Mouse (Mus musculus): ENCODE measurements around the gene Sec24d. TPM values are rescaled to one million over a fixed set of nuclear protein-coding genes. Genes with fewer than 3 reads are reported as not detected.
"Not testable (repeated sequence)": the region's sequence is repeated elsewhere in the genome, so short reads cannot be mapped to it uniquely, and the experiment has no call there.

Gene Sec24d
- polyA plus RNA-seq, 1 experiment from 2014 or later = 16.1 TPM

GRCm38 (mm10) chr3:123369161-123369560 is 101.9 kb downstream of the Sec24d start:
- WGBS = 95% methylated on average over 12 of the region's 12 CpGs
- peak; percentile 37; the same call in 1 of the 2 replicates for ATAC-seq (ENCODE audit: low FRiP score)

GRCm38 (mm10) chr3:123370927-123371326 is 103.7 kb downstream of the Sec24d start:
- no peak overlapping the region for H3K9ac ChIP-seq
- H3K27ac ChIP-seq = no peak overlapping the region
- H3K4me1 ChIP-seq (replicated peaks; ENCODE audit: control insufficient read depth, insufficient read depth, low read length) = no peaks in the 10 kb centered on the region
- no peak overlapping the region for H3K4me2 ChIP-seq (replicated peaks)
- no peak overlapping the region for H3K4me3 ChIP-seq (replicated peaks; ENCODE audit: low read length)
- DNase-seq (ENCODE audit: low spot score) = no peak
- H3K27me3 ChIP-seq (ENCODE audit: control insufficient read depth, insufficient read depth, low read length) = no peaks in the 10 kb centered on the region
- peaks cover 51% of the 10 kb centered on the region for H3K36me3 ChIP-seq (replicated peaks; ENCODE audit: control insufficient read depth, insufficient read depth)
- WGBS = 97% methylated on average over 5 of the region's 5 CpGs
- ATAC-seq (ENCODE audit: low FRiP score) = no peak
- no peaks in the 10 kb centered on the region for H3K9me3 ChIP-seq (ENCODE audit: control insufficient read depth, low read length)

More at GRCm38 (mm10) chr3:123369161-123369560, 101.9 kb downstream of the Sec24d start:
- DNase-seq (ENCODE audit: low spot score) = no peak
- Histone ChIP-seq H3K9ac (no peak overlapping the region), H3K36me3 (replicated peaks; ENCODE audit: control insufficient read depth, insufficient read depth) (peaks cover 42% of the 10 kb centered on the region), H3K27ac (no peak overlapping the region), H3K4me3 (replicated peaks; ENCODE audit: low read length) (no peak overlapping the region), H3K4me2 (replicated peaks) (no peak overlapping the region), H3K9me3 (ENCODE audit: control insufficient read depth, low read length) (no peaks in the 10 kb centered on the region), H3K27me3 (ENCODE audit: control insufficient read depth, insufficient read depth, low read length) (no peaks in the 10 kb centered on the region), H3K4me1 (replicated peaks; ENCODE audit: control insufficient read depth, insufficient read depth, low read length) (no peaks in the 10 kb centered on the region)

- Histone ChIP-seq H3K36me3 (replicated peaks; ENCODE audit: control insufficient read depth, insufficient read depth) (peaks cover 53% of the 10 kb centered on the region), H3K27ac (no peak overlapping the region), H3K4me1 (replicated peaks; ENCODE audit: control insufficient read depth, insufficient read depth, low read length) (no peaks in the 10 kb centered on the region), H3K9me3 (ENCODE audit: control insufficient read depth, low read length) (no peaks in the 10 kb centered on the region), H3K27me3 (ENCODE audit: control insufficient read depth, insufficient read depth, low read length) (no peaks in the 10 kb centered on the region), H3K9ac (no peak overlapping the region), H3K4me3 (replicated peaks; ENCODE audit: low read length) (no peak overlapping the region), H3K4me2 (replicated peaks) (no peak overlapping the region)
- peak; percentile 83 for ATAC-seq (ENCODE audit: low FRiP score)
- 37% methylated on average over 11 of the region's 11 CpGs for whole genome bisulfite sequencing
- peak; percentile 77 for DNase-seq (ENCODE audit: low spot score)
Measured at GRCm38 (mm10) chr3:123371766-123372535, 104.7 kb downstream of the Sec24d start.

- H3K4me2 ChIP-seq (replicated peaks) = no peak overlapping the region
- ATAC-seq (ENCODE audit: low FRiP score) (no peak), DNase-seq (ENCODE audit: low spot score) (no peak)
- no peaks in the 10 kb centered on the region for H3K27me3 ChIP-seq (ENCODE audit: control insufficient read depth, insufficient read depth, low read length)
- no peak overlapping the region for H3K9ac ChIP-seq
- H3K36me3 ChIP-seq (replicated peaks; ENCODE audit: control insufficient read depth, insufficient read depth) = peaks cover 39% of the 10 kb centered on the region
- WGBS = 97% methylated on average over 3 of the region's 3 CpGs
- no peaks in the 10 kb centered on the region for H3K9me3 ChIP-seq (ENCODE audit: control insufficient read depth, low read length)
- no peak overlapping the region for H3K27ac ChIP-seq
- H3K4me3 ChIP-seq (replicated peaks; ENCODE audit: low read length) = no peak overlapping the region
- no peaks in the 10 kb centered on the region for H3K4me1 ChIP-seq (replicated peaks; ENCODE audit: control insufficient read depth, insufficient read depth, low read length)
Measured at GRCm38 (mm10) chr3:123376562-123376961, 109.3 kb downstream of the Sec24d start.

- Histone ChIP-seq H3K4me2 (replicated peaks) (peak overlapping the region; percentile 76), H3K9me3 (ENCODE audit: control insufficient read depth, low read length) (no peaks in the 10 kb centered on the region), H3K9ac (no peak overlapping the region; the same call in 1 of the 2 replicates), H3K4me3 (replicated peaks; ENCODE audit: low read length) (peak overlapping the region; percentile 56; the same call in 1 of the 2 replicates), H3K27me3 (ENCODE audit: control insufficient read depth, insufficient read depth, low read length) (no peaks in the 10 kb centered on the region), H3K36me3 (replicated peaks; ENCODE audit: control insufficient read depth, insufficient read depth) (peaks cover 6% of the 10 kb centered on the region), H3K4me1 (replicated peaks; ENCODE audit: control insufficient read depth, insufficient read depth, low read length) (peaks cover 17% of the 10 kb centered on the region), H3K27ac (no peak overlapping the region)
- ATAC-seq (ENCODE audit: low FRiP score) = no peak
- WGBS = 93% methylated on average over 7 of the region's 7 CpGs
- no peak for DNase-seq (ENCODE audit: low spot score)
Measured at GRCm38 (mm10) chr3:123384435-123384834, 117.2 kb downstream of the Sec24d start.

GRCm38 (mm10) chr3:123385118-123385485 is 117.8 kb downstream of the Sec24d start:
- 12% methylated on average over 6 of the region's 6 CpGs for WGBS
- Histone ChIP-seq H3K9me3 (ENCODE audit: control insufficient read depth, low read length) (no peaks in the 10 kb centered on the region), H3K27ac (peak overlapping the region; percentile 84; the same call in 1 of the 2 replicates), H3K36me3 (replicated peaks; ENCODE audit: control insufficient read depth, insufficient read depth) (peaks cover under 1% of the 10 kb centered on the region), H3K27me3 (ENCODE audit: control insufficient read depth, insufficient read depth, low read length) (no peaks in the 10 kb centered on the region), H3K4me3 (replicated peaks; ENCODE audit: low read length) (peak overlapping the region; percentile 56), H3K4me1 (replicated peaks; ENCODE audit: control insufficient read depth, insufficient read depth, low read length) (peaks cover 17% of the 10 kb centered on the region), H3K4me2 (replicated peaks) (peak overlapping the region; percentile 76), H3K9ac (peak overlapping the region; percentile 77)
- ATAC-seq (ENCODE audit: low FRiP score) (0 out of 2 replicates have a peak, but pooled peaks have one; percentile 0), DNase-seq (ENCODE audit: low spot score) (no peak)

- peak; percentile 98 for DNase-seq (ENCODE audit: low spot score)
- ATAC-seq (ENCODE audit: low FRiP score) = peak; percentile 99
- under 1% methylated on average over 41 of the region's 41 CpGs for WGBS
- Histone ChIP-seq H3K27ac (peak within 1 kb of the TSS; percentile 84), H3K4me3 (replicated peaks; ENCODE audit: low read length) (peak within 1 kb of the TSS; percentile 56), H3K9ac (peak within 1 kb of the TSS; percentile 77), H3K4me1 (replicated peaks; ENCODE audit: control insufficient read depth, insufficient read depth, low read length) (peaks cover 17% of the 10 kb centered on the region), H3K36me3 (replicated peaks; ENCODE audit: control insufficient read depth, insufficient read depth) (no peaks in the 10 kb centered on the region; the same call in 1 of the 2 replicates), H3K27me3 (ENCODE audit: control insufficient read depth, insufficient read depth, low read length) (no peaks in the 10 kb centered on the region), H3K9me3 (ENCODE audit: control insufficient read depth, low read length) (no peaks in the 10 kb centered on the region), H3K4me2 (replicated peaks) (peak within 1 kb of the TSS; percentile 76)
Measured at GRCm38 (mm10) chr3:123385486-123386156, 118.4 kb downstream of the Sec24d start, which contains the start of gene Mettl14. Gene Mettl14 (minus strand): TSS chr3:123386108.

- peak; percentile 26 for DNase-seq (ENCODE audit: low spot score)
Measured at GRCm38 (mm10) chr3:123386157-123386780, 119.0 kb downstream of the Sec24d start.

GRCm38 (mm10) chr3:123391180-123391579 is 123.9 kb downstream of the Sec24d start:
- H3K4me3 ChIP-seq (replicated peaks; ENCODE audit: low read length) = no peak overlapping the region
- no peaks in the 10 kb centered on the region for H3K36me3 ChIP-seq (replicated peaks; ENCODE audit: control insufficient read depth, insufficient read depth)
- no peak overlapping the region for H3K9ac ChIP-seq
- WGBS = 80% methylated on average over 4 of the region's 4 CpGs
- no peak for DNase-seq (ENCODE audit: low spot score)
- no peak for ATAC-seq (ENCODE audit: low FRiP score)
- H3K4me2 ChIP-seq (replicated peaks) = no peak overlapping the region
- no peaks in the 10 kb centered on the region for H3K27me3 ChIP-seq (ENCODE audit: control insufficient read depth, insufficient read depth, low read length)
- no peaks in the 10 kb centered on the region for H3K9me3 ChIP-seq (ENCODE audit: control insufficient read depth, low read length)
- H3K4me1 ChIP-seq (replicated peaks; ENCODE audit: control insufficient read depth, insufficient read depth, low read length) = no peaks in the 10 kb centered on the region
- no peak overlapping the region for H3K27ac ChIP-seq

More at GRCm38 (mm10) chr3:123386157-123386780, 119.0 kb downstream of the Sec24d start:
- H3K9me3 ChIP-seq (ENCODE audit: control insufficient read depth, low read length); H3K36me3 ChIP-seq (replicated peaks; ENCODE audit: control insufficient read depth, insufficient read depth); H3K27me3 ChIP-seq (ENCODE audit: control insufficient read depth, insufficient read depth, low read length): not testable (repeated sequence)
- WGBS = 17% methylated on average over 12 of the region's 12 CpGs
- Histone ChIP-seq H3K9ac (peak overlapping the region; percentile 77), H3K4me2 (replicated peaks) (peak overlapping the region; percentile 67), H3K27ac (peak overlapping the region; percentile 84), H3K4me3 (replicated peaks; ENCODE audit: low read length) (peak overlapping the region; percentile 56), H3K4me1 (replicated peaks; ENCODE audit: control insufficient read depth, insufficient read depth, low read length) (peaks cover 17% of the 10 kb centered on the region)
- ATAC-seq (ENCODE audit: low FRiP score) = peak; percentile 79
